Mouse (Mus musculus): ENCODE results near the gene Thada. TPM values are rescaled to one million over a fixed set of nuclear protein-coding genes. Genes with fewer than 3 reads are reported as not detected.
A peak's percentile ranks its signal among the peaks of the same experiment; 100 is the strongest.

Gene Thada
- polyA plus RNA-seq, 2 experiments, result 9.1 to 9.7 TPM

DNA sequence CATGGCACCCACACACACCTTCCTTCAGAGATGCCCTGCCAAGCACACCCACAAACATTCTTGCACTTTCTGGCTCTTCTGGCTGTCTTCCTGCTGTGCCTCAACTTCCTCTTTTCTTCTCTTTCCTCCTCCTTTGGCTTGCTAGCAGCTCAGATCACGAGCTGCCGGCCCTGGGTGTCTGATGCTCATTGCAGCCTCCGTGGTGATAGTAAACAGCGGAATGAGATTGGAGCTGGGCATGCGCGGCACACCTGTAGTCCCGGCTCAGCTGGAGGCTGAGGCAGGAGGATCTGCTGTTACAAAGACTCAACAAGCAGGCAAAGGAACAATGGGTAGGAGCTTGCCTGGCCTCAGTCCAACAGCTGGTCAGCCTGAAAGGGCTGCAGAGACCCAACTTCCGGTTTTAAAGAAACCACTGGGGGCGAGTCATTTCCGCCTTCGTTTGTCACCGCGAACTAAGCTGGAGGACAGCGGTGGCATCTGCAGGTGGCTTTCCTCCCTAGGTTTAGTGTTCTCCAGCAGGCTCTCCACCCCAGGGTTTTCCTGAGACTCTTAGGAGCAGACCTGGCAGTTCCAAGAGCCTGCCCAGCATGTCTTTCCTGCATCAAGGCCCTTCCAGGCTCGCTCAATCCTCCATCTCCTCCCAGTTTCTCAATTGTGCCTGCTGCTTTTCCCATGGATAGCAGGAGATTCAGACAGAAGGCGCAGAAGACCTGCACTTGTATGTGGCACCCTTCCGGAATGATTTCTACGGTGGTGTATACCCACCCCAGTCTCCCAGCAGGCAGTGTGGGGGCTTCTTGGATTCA, 284.3 kb downstream of the Thada start:
- Histone ChIP-seq H3K9ac (ENCODE audit: low read depth, low read length, severe bottlenecking) (0 out of 2 replicates have a peak overlapping the region, but pooled peaks have one; percentile 0), H3K4me1 (ENCODE audit: control insufficient read depth, insufficient read depth, low read length) (peaks cover 44% of the 10 kb centered on the region), H3K4me2 (replicated peaks; ENCODE audit: low read depth, low read length, severe bottlenecking) (peak overlapping the region; percentile 82; the same call in 1 of the 2 replicates), H3K9me3 (ENCODE audit: control insufficient read depth, low read length) (no peaks in the 10 kb centered on the region), H3K27me3 (ENCODE audit: control insufficient read depth, insufficient read depth, low read length) (no peaks in the 10 kb centered on the region), H3K27ac (replicated peaks; ENCODE audit: low read depth, low read length) (peak overlapping the region; percentile 84), H3K4me3 (replicated peaks; ENCODE audit: low read length) (no peak overlapping the region), H3K36me3 (ENCODE audit: control insufficient read depth, insufficient read depth, low read length) (peaks cover 26% of the 10 kb centered on the region)
- no peak for TF ChIP-seq POLR2A (IDR thresholded peaks at IDR 0.05; ENCODE audit: borderline replicate concordance, extremely low read depth, insufficient read depth, insufficient read length)
- WGBS, result 53% methylated on average over 18 of the region's 18 CpGs
- ATAC-seq (ENCODE audit: low FRiP score, low read depth) (no peak), DNase-seq (ENCODE audit: low spot score) (peak; percentile 53)

DNA sequence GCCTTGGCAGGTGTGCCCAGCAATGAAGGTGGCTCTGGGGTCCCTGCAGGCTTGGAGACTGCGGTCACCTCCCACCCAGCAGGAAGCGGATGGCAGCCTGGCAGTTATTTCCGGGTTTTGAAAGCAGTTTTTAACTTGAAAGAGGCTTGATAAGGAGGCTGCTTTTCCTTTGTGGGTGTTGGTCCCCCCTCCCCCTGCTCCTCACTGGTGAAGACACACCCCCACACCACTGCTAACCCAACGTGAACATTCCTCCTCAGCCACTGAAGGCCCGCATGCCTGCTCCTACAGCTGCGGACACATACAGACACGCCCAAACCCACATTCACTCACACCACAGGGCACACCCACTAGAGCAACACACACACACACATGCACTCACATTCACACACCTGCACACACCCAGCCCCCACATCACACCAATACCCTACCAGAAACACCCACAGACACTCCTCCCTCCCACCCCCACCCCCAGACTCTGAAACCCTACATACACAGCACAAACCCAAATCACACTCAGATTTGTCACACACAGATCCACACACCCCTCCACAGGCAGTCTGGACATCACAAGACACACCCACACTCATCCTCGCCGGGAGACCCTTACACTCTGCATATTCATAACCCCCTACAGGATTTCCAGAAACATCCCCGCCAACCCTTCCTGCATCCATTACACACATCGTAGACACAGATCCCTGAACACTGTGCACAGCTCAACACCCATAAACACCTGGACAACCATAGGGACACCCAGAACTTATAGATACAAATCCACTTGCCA, 285.1 kb downstream of the Thada start:
- no peak for TF ChIP-seq POLR2A (IDR thresholded peaks at IDR 0.05; ENCODE audit: borderline replicate concordance, extremely low read depth, insufficient read depth, insufficient read length)
- H3K9ac ChIP-seq (ENCODE audit: low read depth, low read length, severe bottlenecking), result no peak overlapping the region
- H3K9me3 ChIP-seq (ENCODE audit: control insufficient read depth, low read length), result no peaks in the 10 kb centered on the region
- WGBS, result 20% methylated on average over 11 of the region's 11 CpGs
- H3K4me3 ChIP-seq (replicated peaks; ENCODE audit: low read length), result no peak overlapping the region
- peak; percentile 65 for DNase-seq (ENCODE audit: low spot score)
- H3K36me3 ChIP-seq (ENCODE audit: control insufficient read depth, insufficient read depth, low read length), result peaks cover 18% of the 10 kb centered on the region
- no peaks in the 10 kb centered on the region for H3K27me3 ChIP-seq (ENCODE audit: control insufficient read depth, insufficient read depth, low read length)
- H3K27ac ChIP-seq (replicated peaks; ENCODE audit: low read depth, low read length), result peak overlapping the region; percentile 84
- ATAC-seq (ENCODE audit: low FRiP score, low read depth), result 0 out of 2 replicates have a peak, but pooled peaks have one; percentile 14
- H3K4me2 ChIP-seq (replicated peaks; ENCODE audit: low read depth, low read length, severe bottlenecking), result no peak overlapping the region; the same call in 1 of the 2 replicates
- peaks cover 44% of the 10 kb centered on the region for H3K4me1 ChIP-seq (ENCODE audit: control insufficient read depth, insufficient read depth, low read length)

GRCm38 (mm10) chr17:84179973-84180365, 286.0 kb downstream of the Thada start:
- Histone ChIP-seq H3K27me3 (ENCODE audit: control insufficient read depth, insufficient read depth, low read length) (no peaks in the 10 kb centered on the region), H3K9ac (ENCODE audit: low read depth, low read length, severe bottlenecking) (no peak overlapping the region), H3K36me3 (ENCODE audit: control insufficient read depth, insufficient read depth, low read length) (peaks cover 9% of the 10 kb centered on the region), H3K4me2 (replicated peaks; ENCODE audit: low read depth, low read length, severe bottlenecking) (no peak overlapping the region), H3K4me3 (replicated peaks; ENCODE audit: low read length) (no peak overlapping the region), H3K9me3 (ENCODE audit: control insufficient read depth, low read length) (no peaks in the 10 kb centered on the region), H3K4me1 (ENCODE audit: control insufficient read depth, insufficient read depth, low read length) (peaks cover 44% of the 10 kb centered on the region), H3K27ac (replicated peaks; ENCODE audit: low read depth, low read length) (peak overlapping the region; percentile 79)
- WGBS, result 28% methylated on average over 4 of the region's 4 CpGs
- ATAC-seq (ENCODE audit: low FRiP score, low read depth), result peak; percentile 19; the same call in 1 of the 2 replicates
- DNase-seq (ENCODE audit: low spot score), result peak; percentile 72
- no peak for TF ChIP-seq POLR2A (IDR thresholded peaks at IDR 0.05; ENCODE audit: borderline replicate concordance, extremely low read depth, insufficient read depth, insufficient read length)

GRCm38 (mm10) chr17:84179026-84179972, 286.7 kb downstream of the Thada start:
- H3K36me3 ChIP-seq (ENCODE audit: control insufficient read depth, insufficient read depth, low read length), result peaks cover 6% of the 10 kb centered on the region; the same call in 1 of the 2 replicates
- H3K9me3 ChIP-seq (ENCODE audit: control insufficient read depth, low read length), result no peaks in the 10 kb centered on the region
- DNase-seq (ENCODE audit: low spot score), result no peak
- TF ChIP-seq POLR2A (IDR thresholded peaks at IDR 0.05; ENCODE audit: borderline replicate concordance, extremely low read depth, insufficient read depth, insufficient read length), result no peak
- H3K4me1 ChIP-seq (ENCODE audit: control insufficient read depth, insufficient read depth, low read length), result peaks cover 44% of the 10 kb centered on the region
- H3K27ac ChIP-seq (replicated peaks; ENCODE audit: low read depth, low read length), result peak overlapping the region; percentile 79
- ATAC-seq (ENCODE audit: low FRiP score, low read depth), result no peak
- no peak overlapping the region for H3K4me3 ChIP-seq (replicated peaks; ENCODE audit: low read length)
- no peak overlapping the region for H3K4me2 ChIP-seq (replicated peaks; ENCODE audit: low read depth, low read length, severe bottlenecking)
- H3K27me3 ChIP-seq (ENCODE audit: control insufficient read depth, insufficient read depth, low read length), result no peaks in the 10 kb centered on the region
- no peak overlapping the region for H3K9ac ChIP-seq (ENCODE audit: low read depth, low read length, severe bottlenecking)
- WGBS, result 84% methylated on average over 17 of the region's 17 CpGs
